Mouse (Mus musculus) bone marrow macrophage, adult 2 months (primary cell): ENCODE data around the gene Rrp7a. TPM values are rescaled to one million over a fixed set of nuclear protein-coding genes. Genes with fewer than 3 reads are reported as not detected.
A peak's percentile ranks its signal among the peaks of the same experiment; 100 is the strongest.

ENCODE experiments used
- H3K27ac ChIP-seq: 2 replicates; pipeline ENCODE4 v1.5.1; 2012; ENCODE audit warnings: low read depth, low read length; ENCODE audit not compliant: insufficient read depth
- H3K4me1 ChIP-seq: 2 replicates; pipeline ENCODE4 v1.6.1; 2012; ENCODE audit warnings: low read length; ENCODE audit not compliant: control insufficient read depth, insufficient read depth
- H3K4me3 ChIP-seq: 2 replicates; pipeline ENCODE4 v1.5.1; 2012; ENCODE audit warnings: mild to moderate bottlenecking, low read length, moderate library complexity; ENCODE audit not compliant: insufficient read depth
- CTCF ChIP-seq: IDR thresholded peaks from 2 replicates; pipeline ENCODE4 v1.5.1; 2012; ENCODE audit warnings: low read depth, mild to moderate bottlenecking, low read length, moderate library complexity
- POLR2A ChIP-seq: IDR thresholded peaks from 2 replicates; pipeline ENCODE4 v1.6.1; 2012; ENCODE audit warnings: mild to moderate bottlenecking, low read depth, low read length, borderline replicate concordance
- polyA plus RNA-seq: library from polyadenylated mRNA; stranded (reverse); fragments of >200 nt; gene quantifications from 2 replicates; pipeline ENCODE4 v1.2.4, GENCODE M21; 2012; ENCODE audit not compliant: missing spikeins, insufficient read depth, insufficient read length

Rrp7a gene
- polyA plus RNA-seq, 1 experiment, result 66.1 TPM

DNA sequence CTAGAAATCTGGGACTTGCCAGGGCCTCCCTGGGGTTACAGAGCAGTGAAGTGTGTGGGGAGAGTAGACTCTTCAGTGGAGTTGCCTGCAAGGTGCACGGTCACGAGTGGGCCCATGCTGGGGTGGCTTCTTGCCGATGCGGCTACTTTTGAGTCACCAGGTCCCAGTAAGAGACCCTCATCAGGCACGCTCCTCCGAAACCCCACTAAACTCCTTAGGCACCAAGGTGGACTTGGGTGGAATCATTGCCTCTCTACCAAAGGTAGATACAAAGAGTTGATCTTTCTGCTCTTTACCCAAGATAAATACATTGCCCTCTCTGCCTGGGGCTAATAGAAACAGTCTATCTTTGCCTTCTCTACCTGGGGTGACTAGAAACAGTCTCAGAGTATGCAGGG, 35.1 kb upstream of the Rrp7a start:
- Histone ChIP-seq H3K4me1 (peaks cover 2% of the 10 kb centered on the region; the same call in 1 of the 2 replicates), H3K4me3 (no peak overlapping the region), H3K27ac (no peak overlapping the region)
- TF ChIP-seq POLR2A, result no peak
- TF ChIP-seq CTCF, result no peak; the same call in 1 of the 2 replicates

DNA sequence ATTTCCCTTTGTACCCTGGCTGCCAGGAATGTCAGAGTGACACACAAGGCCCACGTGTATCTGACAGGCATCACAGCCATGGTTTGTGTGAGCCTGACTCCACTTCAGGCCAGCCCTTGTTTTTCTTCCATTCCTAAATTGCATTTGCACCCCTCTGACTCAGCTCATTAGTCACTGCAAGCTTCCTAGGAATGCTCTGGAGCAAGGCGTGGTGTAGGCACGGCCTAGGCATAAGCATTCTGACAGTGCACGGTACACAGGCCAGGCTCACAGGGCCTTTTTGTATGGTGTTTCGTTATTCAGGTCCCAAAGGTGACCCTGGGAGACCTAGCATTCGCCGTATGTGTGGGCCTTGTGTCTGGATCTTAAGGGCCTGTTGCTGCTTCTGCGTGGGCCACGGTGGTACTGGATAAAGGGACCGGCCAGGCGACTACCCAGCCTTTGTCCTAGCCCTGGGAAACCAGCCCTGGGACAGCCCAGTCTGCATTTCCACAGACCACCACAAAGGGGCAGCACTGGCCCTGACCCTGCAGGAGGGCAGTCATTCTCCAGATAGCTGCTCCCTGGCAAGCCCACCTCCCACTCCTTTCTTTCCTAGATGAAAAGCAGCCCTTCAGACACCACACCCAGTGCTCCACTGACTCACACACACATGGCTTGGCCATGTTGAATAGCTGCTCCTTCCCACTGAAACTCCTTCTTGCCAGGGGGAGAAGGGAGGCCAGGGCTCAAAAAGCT, 34.5 kb upstream of the Rrp7a start:
- TF ChIP-seq CTCF, result peak; percentile 61
- no peak for TF ChIP-seq POLR2A
- peaks cover 3% of the 10 kb centered on the region; the same call in 1 of the 2 replicates for H3K4me1 ChIP-seq
- no peak overlapping the region for H3K27ac ChIP-seq
- no peak overlapping the region for H3K4me3 ChIP-seq

DNA sequence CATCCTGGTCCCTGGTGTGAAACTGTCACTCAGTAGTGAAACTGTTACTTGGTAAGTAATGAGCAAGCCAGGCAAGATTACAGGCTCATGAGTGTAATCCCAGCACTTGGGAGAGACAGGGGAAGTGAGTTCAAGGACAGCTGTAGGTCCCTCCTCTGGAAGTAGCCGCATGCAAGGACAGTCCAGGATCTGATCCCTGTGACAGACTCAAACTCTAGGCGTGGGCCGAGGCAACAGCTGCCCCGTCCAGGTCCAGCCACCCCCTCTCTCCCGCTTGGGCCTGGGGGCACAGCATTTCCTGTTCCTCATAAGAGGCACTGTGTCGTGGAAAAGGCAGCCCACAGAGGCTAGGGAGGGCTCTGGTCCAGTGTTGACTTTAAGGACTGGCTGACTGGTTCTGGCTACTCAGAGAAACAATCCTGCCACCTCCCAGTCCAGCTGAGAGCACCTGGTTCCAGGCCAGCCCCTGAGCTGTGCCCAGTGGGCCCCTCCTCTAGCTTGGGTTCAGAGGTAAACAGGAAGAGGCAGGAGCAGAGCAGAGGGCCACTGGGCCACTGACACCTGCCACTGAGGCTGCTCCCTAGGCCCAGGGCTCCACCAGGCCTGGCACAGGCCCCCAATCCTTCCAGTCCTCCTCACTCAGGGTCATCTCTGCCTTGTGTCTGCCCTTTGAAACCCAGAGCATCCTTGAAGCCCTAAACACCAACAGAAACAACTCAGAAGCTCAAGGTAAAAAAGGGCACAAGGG, 33.2 kb upstream of the Rrp7a start:
- Histone ChIP-seq H3K27ac (no peak overlapping the region), H3K4me1 (peaks cover 3% of the 10 kb centered on the region; the same call in 1 of the 2 replicates), H3K4me3 (no peak overlapping the region)
- no peak for TF ChIP-seq POLR2A
- TF ChIP-seq CTCF, result no peak

DNA sequence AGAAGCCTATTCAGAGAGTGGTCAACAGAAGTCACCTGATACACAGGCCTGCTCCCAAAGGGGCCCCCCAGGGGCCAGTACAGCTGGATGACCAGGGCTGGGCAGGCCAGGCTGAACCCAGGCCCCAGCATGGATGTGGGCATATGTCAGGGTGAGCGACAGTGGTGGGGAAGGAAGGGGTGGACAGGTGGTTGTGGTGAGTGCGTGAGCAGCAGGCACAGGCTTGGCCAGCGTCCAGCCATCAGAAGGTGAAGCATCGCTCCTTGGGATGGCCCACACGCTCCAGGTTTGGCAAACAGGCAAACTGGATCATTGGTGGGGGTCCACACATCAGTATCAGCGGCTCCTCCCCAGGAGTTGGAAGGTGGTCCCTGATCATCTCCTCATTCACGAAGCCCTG, 31.7 kb upstream of the Rrp7a start:
- H3K27ac ChIP-seq, result no peak overlapping the region
- no peak for TF ChIP-seq POLR2A
- TF ChIP-seq CTCF, result no peak
- peaks cover 3% of the 10 kb centered on the region; the same call in 1 of the 2 replicates for H3K4me1 ChIP-seq
- no peak overlapping the region for H3K4me3 ChIP-seq

DNA sequence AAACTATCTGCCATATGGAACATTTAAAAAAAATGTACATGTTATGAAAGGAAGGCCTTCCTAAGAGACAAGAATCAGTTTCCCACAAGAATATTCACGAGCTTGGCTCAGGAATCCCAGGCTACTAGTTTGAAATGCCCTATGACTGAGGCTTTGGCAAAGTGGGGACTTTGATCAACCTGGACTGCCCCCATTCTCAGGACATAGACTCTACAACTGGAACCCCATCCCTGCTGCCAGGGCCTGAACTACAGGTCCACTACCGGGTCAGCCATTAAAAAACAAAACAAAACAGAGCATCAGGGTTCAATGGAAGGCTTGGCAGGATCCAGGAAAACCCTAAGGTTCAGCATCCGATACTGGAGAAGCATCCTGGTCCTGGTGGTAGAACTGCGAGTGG, 28.1 kb upstream of the Rrp7a start:
- no peak overlapping the region for H3K4me3 ChIP-seq
- H3K27ac ChIP-seq, result no peak overlapping the region
- TF ChIP-seq CTCF, result no peak
- TF ChIP-seq POLR2A, result no peak
- H3K4me1 ChIP-seq, result peaks cover 17% of the 10 kb centered on the region

DNA sequence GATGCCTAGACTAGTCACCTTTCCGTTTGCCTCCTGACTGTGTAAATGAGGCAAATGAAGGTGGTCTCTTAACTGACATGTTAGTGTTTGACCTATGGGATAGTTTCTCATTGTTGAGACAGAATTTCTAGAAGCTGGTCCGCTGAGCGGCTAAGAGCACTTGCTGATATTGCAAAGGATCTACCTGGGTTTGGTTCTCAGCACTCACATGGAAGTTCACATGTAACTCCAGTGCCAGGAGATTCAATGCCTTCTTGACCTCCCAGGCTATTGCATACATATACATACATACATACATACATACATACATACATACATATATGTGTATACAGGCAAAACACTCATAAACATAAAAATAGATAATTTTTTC, 27.5 kb upstream of the Rrp7a start:
- H3K27ac ChIP-seq, result peak overlapping the region; percentile 79
- peak overlapping the region; percentile 17; the same call in 1 of the 2 replicates for H3K4me3 ChIP-seq
- peaks cover 22% of the 10 kb centered on the region for H3K4me1 ChIP-seq
- TF ChIP-seq CTCF (no peak), POLR2A (no peak)

DNA sequence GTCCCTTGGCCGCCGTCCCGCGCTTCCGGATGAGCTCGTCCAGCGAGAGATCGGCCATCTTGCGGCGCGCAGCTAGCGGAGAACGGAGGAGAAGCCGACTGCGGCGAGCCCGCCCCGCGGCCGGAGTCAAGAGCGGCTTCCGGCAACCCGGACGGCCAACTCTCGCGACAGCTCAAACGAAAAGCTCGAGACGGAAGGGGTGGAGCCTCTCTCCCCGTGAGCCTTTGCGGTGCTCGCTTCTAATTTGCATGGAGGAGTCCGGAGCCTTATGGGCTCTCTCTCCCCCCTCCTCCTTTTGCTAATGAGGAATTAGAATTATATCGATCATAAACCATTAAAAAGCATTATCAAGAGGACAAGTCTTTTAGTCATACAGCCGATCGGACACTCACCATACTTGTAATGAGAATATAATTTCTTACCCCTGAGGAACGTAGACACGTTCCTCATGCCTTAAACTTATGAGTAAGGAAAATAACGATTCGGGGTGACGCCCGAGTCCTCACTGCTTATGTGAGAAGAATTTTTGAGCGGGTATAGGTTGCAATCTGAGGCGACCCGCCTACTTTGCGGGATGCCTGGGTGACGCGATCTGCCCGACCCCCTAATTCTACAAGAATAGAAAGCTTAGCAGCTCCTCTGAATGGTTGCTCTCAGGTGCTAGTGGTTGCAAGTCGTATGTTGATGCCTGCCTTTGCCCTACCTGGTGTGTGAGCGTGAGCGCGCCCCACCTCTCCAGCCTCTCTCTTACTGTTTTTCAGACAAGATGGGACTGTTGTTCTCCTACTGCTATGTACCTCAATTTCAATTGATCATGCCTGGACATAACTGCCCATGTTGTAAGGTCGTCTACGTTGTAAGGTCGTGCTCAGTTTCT, 26.8 kb upstream of the Rrp7a start, which contains the start of gene Poldip3:
Poldip3 (minus strand) TSS at position 189 of the 877 bp plus-strand sequence.
- peak; percentile 96 for TF ChIP-seq POLR2A
- no peak for TF ChIP-seq CTCF
- peak within 1 kb of the TSS; percentile 99 for H3K4me3 ChIP-seq
- H3K27ac ChIP-seq, result peak within 1 kb of the TSS; percentile 97
- peaks cover 24% of the 10 kb centered on the region for H3K4me1 ChIP-seq

DNA sequence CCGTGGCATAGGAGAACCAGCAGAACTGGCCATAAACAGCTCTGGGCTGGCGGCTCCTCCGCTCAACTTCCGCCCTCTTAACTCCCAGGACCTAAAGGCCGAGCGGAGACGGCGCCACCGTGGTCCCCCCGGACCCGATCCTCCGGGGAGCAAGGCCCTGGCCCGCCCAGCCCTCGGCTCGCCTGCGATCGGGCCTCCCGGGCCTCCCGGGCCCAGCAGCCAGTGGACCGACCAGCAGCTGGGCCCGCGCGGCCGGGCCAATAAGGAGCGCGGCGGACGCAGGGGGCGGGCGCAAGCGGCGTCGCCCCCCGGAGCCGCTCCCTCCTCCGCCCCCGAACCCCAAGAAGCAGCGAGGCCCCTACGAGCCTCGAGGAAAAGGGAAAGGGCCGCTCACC, 26.2 kb upstream of the Rrp7a start:
- TF ChIP-seq POLR2A (no peak), CTCF (no peak)
- Histone ChIP-seq H3K4me1 (peaks cover 24% of the 10 kb centered on the region), H3K27ac (peak overlapping the region; percentile 97), H3K4me3 (peak overlapping the region; percentile 99)

DNA sequence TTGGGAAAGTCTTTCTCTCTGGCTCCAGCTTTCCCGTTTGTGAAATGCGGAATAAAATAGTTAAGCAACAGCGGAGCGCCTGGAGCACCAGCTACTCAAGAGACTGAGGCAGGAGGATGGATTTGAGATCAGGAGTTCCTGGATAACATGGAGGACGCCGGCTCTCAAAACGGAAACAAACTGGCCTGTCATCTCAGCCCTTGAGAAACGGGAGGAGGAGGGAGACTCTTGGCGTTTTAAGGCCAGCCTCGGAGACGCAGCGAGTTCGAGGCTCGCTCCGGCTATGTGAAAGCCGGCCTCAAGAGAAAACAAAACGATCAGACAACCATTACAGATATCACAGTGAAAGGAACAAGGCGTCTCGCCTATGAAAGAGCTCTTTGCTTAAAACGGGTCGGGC, 25.8 kb upstream of the Rrp7a start:
- H3K4me3 ChIP-seq, result peak overlapping the region; percentile 99
- peaks cover 24% of the 10 kb centered on the region for H3K4me1 ChIP-seq
- H3K27ac ChIP-seq, result peak overlapping the region; percentile 97
- TF ChIP-seq CTCF (no peak), POLR2A (no peak)
